Comparison of ENCODE assay signal across 19 mouse cellular contexts in the genomic region with DNA sequence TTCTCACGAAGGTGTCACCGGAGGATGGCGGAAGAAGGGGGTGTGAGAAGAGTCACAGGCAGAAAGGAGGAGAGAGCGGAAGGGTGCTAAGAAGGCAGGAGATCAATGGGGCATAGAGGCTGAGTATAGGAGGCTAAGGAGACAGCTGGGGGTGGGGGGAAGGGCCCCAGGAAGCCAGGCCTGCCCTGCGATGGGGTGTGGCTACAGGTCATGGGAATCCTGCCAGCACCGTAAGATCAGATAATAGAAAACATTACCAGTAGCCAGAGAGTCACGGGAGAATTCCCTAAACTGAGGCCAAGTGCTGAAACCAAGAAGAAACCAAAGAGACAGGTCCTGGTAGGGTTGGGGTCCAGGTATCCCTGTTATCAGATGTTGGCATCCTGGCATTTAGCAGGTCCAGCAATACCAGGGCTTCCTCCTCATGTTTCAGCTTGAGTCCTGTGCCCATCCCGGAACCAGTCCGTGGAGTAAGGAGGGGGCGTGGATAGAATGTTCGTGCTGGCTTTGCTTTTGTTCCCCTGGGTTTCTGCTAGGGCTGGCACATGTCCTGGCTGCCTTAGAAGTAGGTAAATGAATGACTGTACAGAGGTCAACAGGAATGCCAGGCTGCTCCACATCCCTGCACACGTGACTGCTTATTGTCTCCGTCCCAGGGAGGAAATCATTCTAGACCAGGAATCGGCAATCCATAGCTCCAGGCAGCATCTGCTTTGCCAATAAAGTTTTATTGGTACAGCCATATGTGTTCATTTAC. TPM values are rescaled to one million over a fixed set of nuclear protein-coding genes. Genes with fewer than 3 reads are reported as not detected.
DNase-seq lines count a peak whose midpoint lies in the region; ATAC-seq and TF ChIP-seq lines count a peak whose summit lies in the region.
"Had no signal": no experiment of that assay in that cellular context is flagged by ENCODE, and none has a peak within 500 bp of the region (broad histone marks: within the 10 kb centered on the region; RNA-seq: fewer than 3 reads in every experiment).

No protein-coding gene starts in this region.

- H3K27ac ChIP-seq in kidney, adult 2 months (ENCODE audit: insufficient read depth, low read depth, low read length) = peak overlapping the region; percentile 52
- H3K27ac ChIP-seq in kidney, embryonic 16.5 days (ENCODE audit: low read length) = no peak overlapping the region
- peak overlapping the region; percentile 86 for H3K27ac ChIP-seq in small intestine, adult 2 months (ENCODE audit: insufficient read depth, low read depth, low read length)
- H3K27ac ChIP-seq: embryonic facial prominence, embryonic 12.5 days; forebrain, embryonic 10.5 days had no signal

- 34% methylated on average over 14 of the region's 14 CpGs for WGBS in kidney, adult 2 months
- WGBS in kidney, embryonic 16.5 days = 74% methylated on average over 14 of the region's 14 CpGs
- 46% methylated on average over 14 of the region's 14 CpGs for WGBS in small intestine, adult 2 months

- no peak for ATAC-seq in kidney, embryonic 16.5 days (ENCODE audit: low FRiP score, low TSS enrichment)

- peaks cover 29% of the 10 kb centered on the region for H3K4me1 ChIP-seq in kidney, adult 2 months (ENCODE audit: control insufficient read depth, insufficient read depth, low read length)
- H3K4me1 ChIP-seq in kidney, embryonic 16.5 days (ENCODE audit: insufficient read depth, low read length) = no peaks in the 10 kb centered on the region
- peaks cover 13% of the 10 kb centered on the region for H3K4me1 ChIP-seq in small intestine, adult 2 months (ENCODE audit: control insufficient read depth, insufficient read depth, insufficient read length, low read length)
- H3K4me1 ChIP-seq: embryonic facial prominence, embryonic 12.5 days; forebrain, embryonic 10.5 days had no signal

- TF ChIP-seq POLR2A in kidney, adult 2 months (IDR thresholded peaks at IDR 0.05; ENCODE audit: low read depth, low read length) = no peak
- TF ChIP-seq POLR2A in small intestine, adult 2 months (IDR thresholded peaks at IDR 0.05; ENCODE audit: low read depth, low read length) = no peak

- intact Hi-C loops in left cerebral cortex, postnatal 10 days (cut with DNase I) = no loop called here

- H3K36me3 ChIP-seq in kidney, adult 2 months (ENCODE audit: control insufficient read depth, insufficient read depth, low read length) = peaks cover 1% of the 10 kb centered on the region; the same call in 1 of the 2 replicates
- peaks cover 63% of the 10 kb centered on the region for H3K36me3 ChIP-seq in kidney, embryonic 16.5 days (ENCODE audit: insufficient read depth, low read length)
- peaks cover 28% of the 10 kb centered on the region for H3K36me3 ChIP-seq in small intestine, adult 2 months (ENCODE audit: control insufficient read depth, insufficient read depth, low read length)

- H3K9ac ChIP-seq in kidney, embryonic 16.5 days (replicated peaks; ENCODE audit: low read length) = no peak overlapping the region
- H3K9ac ChIP-seq: embryonic facial prominence, embryonic 12.5 days; lung, embryonic 14.5 days had no signal

- H3K27me3 ChIP-seq in kidney, adult 2 months (replicated peaks; ENCODE audit: control insufficient read depth, insufficient read depth, low read length) = no peaks in the 10 kb centered on the region
- H3K27me3 ChIP-seq in kidney, embryonic 16.5 days (ENCODE audit: insufficient read depth, low read length) = no peaks in the 10 kb centered on the region
- H3K27me3 ChIP-seq in small intestine, adult 2 months (ENCODE audit: control insufficient read depth, insufficient read depth, low read length) = no peaks in the 10 kb centered on the region
- H3K27me3 ChIP-seq: embryonic facial prominence, embryonic 12.5 days had no signal

- H3K9me3 ChIP-seq in kidney, embryonic 16.5 days (ENCODE audit: low read length) = no peaks in the 10 kb centered on the region
- H3K9me3 ChIP-seq: embryonic facial prominence, embryonic 12.5 days; forebrain, embryonic 10.5 days had no signal

- H3K4me2 ChIP-seq in kidney, embryonic 16.5 days (replicated peaks; ENCODE audit: low read depth, low read length) = no peak overlapping the region
- H3K4me2 ChIP-seq: embryonic facial prominence, embryonic 12.5 days; heart, embryonic 11.5 days; lung, embryonic 14.5 days; midbrain, embryonic 11.5 days had no signal

- no peak for TF ChIP-seq CTCF in kidney, adult 2 months (conservative IDR thresholded peaks at IDR 0.05; ENCODE audit: insufficient read depth, insufficient read length, low read depth, low read length)
- no peak for TF ChIP-seq CTCF in small intestine, adult 2 months (IDR thresholded peaks at IDR 0.05; ENCODE audit: extremely low read depth, insufficient read length, insufficient replicate concordance, low read depth, low read length)

- no peak overlapping the region for H3K4me3 ChIP-seq in kidney, adult 2 months (ENCODE audit: insufficient read depth, low read depth, low read length)
- no peak overlapping the region for H3K4me3 ChIP-seq in kidney, embryonic 16.5 days (ENCODE audit: low read length)
- peak overlapping the region; percentile 19; the same call in 1 of the 2 replicates for H3K4me3 ChIP-seq in small intestine, adult 2 months (ENCODE audit: low read depth, low read length)
- H3K4me3 ChIP-seq: embryonic facial prominence, embryonic 12.5 days; forebrain, embryonic 10.5 days had no signal

- DNase-seq in kidney, adult 2 months = peak; percentile 92
- peak; percentile 71 for DNase-seq in gonadal fat pad, adult 2 months (ENCODE audit: low read depth)
- DNase-seq in kidney, postnatal 10 days = peak; percentile 55
- DNase-seq in left cerebral cortex, postnatal 10 days (ENCODE audit: extremely low spot score in 1 of 2, low spot score in 2 of 2) = no peak
- DNase-seq in cerebellum, adult 9-10 months = no peak
- DNase-seq: cerebellum, adult 11 months; cerebellum, postnatal 36 days; gastrocnemius, postnatal 36 days; lung, embryonic 14.5 days had no signal

RNA-seq across cellular contexts. Expression of gene Vsig10l, which starts 9.2 kb away (rescaled TPM):
- polyA plus RNA-seq in kidney, adult 2 months (2012; rRNA removed) = 5.9 and 6.7 TPM in 2 replicates
- polyA plus RNA-seq in kidney, embryonic 16.5 days (2015; fragmentation: Nextera tagmentation; extraction: Ambion mirVana) = 4.6 and 5.5 TPM in 2 replicates
- polyA plus RNA-seq in gonadal fat pad, adult 2 months (2012; rRNA removed) = 4.7 and 5.2 TPM in 2 replicates
- 1.0 and 4.3 TPM in 2 replicates for polyA plus RNA-seq in small intestine, adult 2 months (2012; rRNA removed)
- 1 to 10 TPM; 4.4 TPM for total RNA-seq in left cerebral cortex, postnatal 10 days (2021)

RNA-seq across cellular contexts. Expression of gene Gm45233, which starts 9.8 kb away (rescaled TPM):
- 1.8 and 3.6 TPM in 2 replicates for polyA plus RNA-seq in kidney, adult 2 months (2012; rRNA removed)
- polyA plus RNA-seq in kidney, embryonic 16.5 days (2015; fragmentation: Nextera tagmentation; extraction: Ambion mirVana) = 1.2 TPM in 1 of 2 replicates, not detected in the other
- 3.0 and 3.3 TPM in 2 replicates for polyA plus RNA-seq in gonadal fat pad, adult 2 months (2012; rRNA removed)
- 0.29 TPM in 1 of 2 replicates, not detected in the other for polyA plus RNA-seq in small intestine, adult 2 months (2012; rRNA removed)
- total RNA-seq in left cerebral cortex, postnatal 10 days (2021) = 1 to 10 TPM in 1 of 2 experiments, under 1 TPM in 1; 0.79 to 1.4 TPM
- total RNA-seq: MEL had no signal
- polyA plus RNA-seq: heart, embryonic 11.5 days; lung, embryonic 14.5 days; midbrain, embryonic 11.5 days had no signal

RNA-seq across cellular contexts. Expression of gene Etfb, which starts 9.9 kb away (rescaled TPM):
- 477 and 614 TPM in 2 replicates for polyA plus RNA-seq in kidney, adult 2 months (2012; rRNA removed)
- 383 and 436 TPM in 2 replicates for polyA plus RNA-seq in kidney, embryonic 16.5 days (2015; fragmentation: Nextera tagmentation; extraction: Ambion mirVana)
- 171 and 189 TPM in 2 replicates for polyA plus RNA-seq in gonadal fat pad, adult 2 months (2012; rRNA removed)
- polyA plus RNA-seq in small intestine, adult 2 months (2012; rRNA removed) = 45.1 and 66.8 TPM in 2 replicates
- 10 to 100 TPM; 52.2 to 55.8 TPM for total RNA-seq in left cerebral cortex, postnatal 10 days (2021)

RNA-seq across cellular contexts. Expression of gene Cldnd2, which starts 13.2 kb away (rescaled TPM):
- polyA plus RNA-seq in kidney, adult 2 months (2012; rRNA removed) = 0.33 TPM in 1 of 2 replicates, not detected in the other
- not detected in 2 replicates for polyA plus RNA-seq in kidney, embryonic 16.5 days (2015; fragmentation: Nextera tagmentation; extraction: Ambion mirVana)
- 0.27 and 0.38 TPM in 2 replicates for polyA plus RNA-seq in gonadal fat pad, adult 2 months (2012; rRNA removed)
- not detected in 2 replicates for polyA plus RNA-seq in small intestine, adult 2 months (2012; rRNA removed)
- total RNA-seq in left cerebral cortex, postnatal 10 days (2021) = not detected
- total RNA-seq: gastrocnemius, postnatal 36 days; hematopoietic stem cell, adult 5-6 weeks; MEL had no signal
- polyA plus RNA-seq: embryonic facial prominence, embryonic 12.5 days; forebrain, embryonic 10.5 days; heart, embryonic 11.5 days; limb, embryonic 14.5 days; lung, embryonic 14.5 days; midbrain, embryonic 11.5 days; urinary bladder, adult 2 months had no signal

RNA-seq across cellular contexts. Expression of gene Nkg7, which starts 16.9 kb away (rescaled TPM):
- 2.0 and 8.4 TPM in 2 replicates for polyA plus RNA-seq in kidney, adult 2 months (2012; rRNA removed)
- 0.92 TPM in 1 of 2 replicates, not detected in the other for polyA plus RNA-seq in kidney, embryonic 16.5 days (2015; fragmentation: Nextera tagmentation; extraction: Ambion mirVana)
- 3.1 and 4.1 TPM in 2 replicates for polyA plus RNA-seq in gonadal fat pad, adult 2 months (2012; rRNA removed)
- 28.1 and 31.3 TPM in 2 replicates for polyA plus RNA-seq in small intestine, adult 2 months (2012; rRNA removed)
- not detected for total RNA-seq in left cerebral cortex, postnatal 10 days (2021)
- total RNA-seq: gastrocnemius, postnatal 36 days; MEL had no signal
- polyA plus RNA-seq: forebrain, embryonic 10.5 days; heart, embryonic 11.5 days; midbrain, embryonic 11.5 days had no signal

Comparison
In these comparisons a context has a peak if more than half of its experiments do, and no peak if none do; other contexts are left out.
1. DNase-seq: peak in kidney, adult 2 months (single experiment), gonadal fat pad, adult 2 months (single experiment) and kidney, postnatal 10 days (single experiment); none in left cerebral cortex, postnatal 10 days (0 of 2) and cerebellum, adult 9-10 months (single experiment).